Mouse (Mus musculus): ENCODE results near the gene Lzic.

Lzic gene

GRCm38 (mm10) chr4:149489415-149490240 is 4.6 kb downstream of the Lzic start:
- Histone ChIP-seq H3K9me3 (ENCODE audit: low read length) (no peaks in the 10 kb centered on the region), H3K4me1 (replicated peaks; ENCODE audit: low read depth, low read length) (peaks cover 23% of the 10 kb centered on the region), H3K36me3 (ENCODE audit: insufficient read depth, low read length) (peaks cover 74% of the 10 kb centered on the region), H3K4me3 (replicated peaks; ENCODE audit: low read length) (no peak overlapping the region), H3K27me3 (ENCODE audit: insufficient read depth, low read length) (no peaks in the 10 kb centered on the region)
- TF ChIP-seq NANOG (IDR thresholded peaks at IDR 0.05; ENCODE audit: borderline replicate concordance, low read length), result no peak
- no peak for TF ChIP-seq CTCF (conservative IDR thresholded peaks at IDR 0.05; ENCODE audit: low read length)
- TF ChIP-seq POU5F1 (IDR thresholded peaks at IDR 0.05; ENCODE audit: borderline replicate concordance, low read length), result no peak

GRCm38 (mm10) chr4:149491151-149491550 is 6.1 kb downstream of the Lzic start:
- no peaks in the 10 kb centered on the region for H3K27me3 ChIP-seq (ENCODE audit: insufficient read depth, low read length)
- no peaks in the 10 kb centered on the region for H3K9me3 ChIP-seq (ENCODE audit: low read length)
- peaks cover 88% of the 10 kb centered on the region for H3K36me3 ChIP-seq (ENCODE audit: insufficient read depth, low read length)

GRCm38 (mm10) chr4:149496612-149497011 is 11.6 kb downstream of the Lzic start:
- Histone ChIP-seq H3K36me3 (ENCODE audit: insufficient read depth, low read length) (peaks cover 88% of the 10 kb centered on the region), H3K4me1 (replicated peaks; ENCODE audit: low read depth, low read length) (peaks cover 12% of the 10 kb centered on the region), H3K4me3 (replicated peaks; ENCODE audit: low read length) (no peak overlapping the region), H3K27me3 (ENCODE audit: insufficient read depth, low read length) (no peaks in the 10 kb centered on the region), H3K9me3 (ENCODE audit: low read length) (no peaks in the 10 kb centered on the region)
- TF ChIP-seq POU5F1 (IDR thresholded peaks at IDR 0.05; ENCODE audit: borderline replicate concordance, low read length), result no peak
- no peak for TF ChIP-seq NANOG (IDR thresholded peaks at IDR 0.05; ENCODE audit: borderline replicate concordance, low read length)
- TF ChIP-seq CTCF (conservative IDR thresholded peaks at IDR 0.05; ENCODE audit: low read length), result no peak

More at GRCm38 (mm10) chr4:149491151-149491550, 6.1 kb downstream of the Lzic start:
- TF ChIP-seq CTCF (conservative IDR thresholded peaks at IDR 0.05; ENCODE audit: low read length) (peak; percentile 76), NANOG (IDR thresholded peaks at IDR 0.05; ENCODE audit: borderline replicate concordance, low read length) (no peak), POU5F1 (IDR thresholded peaks at IDR 0.05; ENCODE audit: borderline replicate concordance, low read length) (no peak)
- Histone ChIP-seq H3K4me1 (replicated peaks; ENCODE audit: low read depth, low read length) (peaks cover 24% of the 10 kb centered on the region), H3K4me3 (replicated peaks; ENCODE audit: low read length) (no peak overlapping the region)

- TF ChIP-seq POU5F1 (IDR thresholded peaks at IDR 0.05; ENCODE audit: borderline replicate concordance, low read length) (no peak), CTCF (conservative IDR thresholded peaks at IDR 0.05; ENCODE audit: low read length) (no peak), NANOG (IDR thresholded peaks at IDR 0.05; ENCODE audit: borderline replicate concordance, low read length) (no peak)
- peaks cover 78% of the 10 kb centered on the region for H3K36me3 ChIP-seq (ENCODE audit: insufficient read depth, low read length)
- H3K27me3 ChIP-seq (ENCODE audit: insufficient read depth, low read length), result no peaks in the 10 kb centered on the region
- no peaks in the 10 kb centered on the region for H3K9me3 ChIP-seq (ENCODE audit: low read length)
- no peak overlapping the region for H3K4me3 ChIP-seq (replicated peaks; ENCODE audit: low read length)
- peaks cover 20% of the 10 kb centered on the region for H3K4me1 ChIP-seq (replicated peaks; ENCODE audit: low read depth, low read length)
These were observed 13.9 kb downstream of the Lzic start for GRCm38 (mm10) chr4:149498901-149499300.

- peaks cover 69% of the 10 kb centered on the region for H3K36me3 ChIP-seq (ENCODE audit: insufficient read depth, low read length)
- no peaks in the 10 kb centered on the region for H3K27me3 ChIP-seq (ENCODE audit: insufficient read depth, low read length)
- no peak overlapping the region for H3K4me3 ChIP-seq (replicated peaks; ENCODE audit: low read length)
- TF ChIP-seq NANOG (IDR thresholded peaks at IDR 0.05; ENCODE audit: borderline replicate concordance, low read length), result no peak
- no peak for TF ChIP-seq POU5F1 (IDR thresholded peaks at IDR 0.05; ENCODE audit: borderline replicate concordance, low read length)
- TF ChIP-seq CTCF (conservative IDR thresholded peaks at IDR 0.05; ENCODE audit: low read length), result no peak
- H3K4me1 ChIP-seq (replicated peaks; ENCODE audit: low read depth, low read length), result peaks cover 25% of the 10 kb centered on the region
- H3K9me3 ChIP-seq (ENCODE audit: low read length), result no peaks in the 10 kb centered on the region
These were observed 14.8 kb downstream of the Lzic start for GRCm38 (mm10) chr4:149499790-149500189.

- Histone ChIP-seq H3K4me3 (replicated peaks; ENCODE audit: low read length) (no peak overlapping the region), H3K4me1 (replicated peaks; ENCODE audit: low read depth, low read length) (peaks cover 19% of the 10 kb centered on the region), H3K27me3 (ENCODE audit: insufficient read depth, low read length) (no peaks in the 10 kb centered on the region), H3K36me3 (ENCODE audit: insufficient read depth, low read length) (peaks cover 30% of the 10 kb centered on the region), H3K9me3 (ENCODE audit: low read length) (no peaks in the 10 kb centered on the region)
- TF ChIP-seq POU5F1 (IDR thresholded peaks at IDR 0.05; ENCODE audit: borderline replicate concordance, low read length) (no peak), NANOG (IDR thresholded peaks at IDR 0.05; ENCODE audit: borderline replicate concordance, low read length) (no peak), CTCF (conservative IDR thresholded peaks at IDR 0.05; ENCODE audit: low read length) (no peak)
These were observed 19.3 kb downstream of the Lzic start for GRCm38 (mm10) chr4:149504363-149504762.

GRCm38 (mm10) chr4:149504858-149505257 is 19.8 kb downstream of the Lzic start:
- Histone ChIP-seq H3K27me3 (ENCODE audit: insufficient read depth, low read length) (no peaks in the 10 kb centered on the region), H3K36me3 (ENCODE audit: insufficient read depth, low read length) (peaks cover 25% of the 10 kb centered on the region), H3K4me1 (replicated peaks; ENCODE audit: low read depth, low read length) (peaks cover 19% of the 10 kb centered on the region), H3K9me3 (ENCODE audit: low read length) (no peaks in the 10 kb centered on the region), H3K4me3 (replicated peaks; ENCODE audit: low read length) (no peak overlapping the region)
- TF ChIP-seq CTCF (conservative IDR thresholded peaks at IDR 0.05; ENCODE audit: low read length) (no peak), POU5F1 (IDR thresholded peaks at IDR 0.05; ENCODE audit: borderline replicate concordance, low read length) (no peak), NANOG (IDR thresholded peaks at IDR 0.05; ENCODE audit: borderline replicate concordance, low read length) (no peak)

- H3K9me3 ChIP-seq (ENCODE audit: low read length), result no peaks in the 10 kb centered on the region
- no peaks in the 10 kb centered on the region for H3K27me3 ChIP-seq (ENCODE audit: insufficient read depth, low read length)
- H3K4me3 ChIP-seq (replicated peaks; ENCODE audit: low read length), result no peak overlapping the region
- H3K36me3 ChIP-seq (ENCODE audit: insufficient read depth, low read length), result peaks cover 19% of the 10 kb centered on the region
- no peak for TF ChIP-seq POU5F1 (IDR thresholded peaks at IDR 0.05; ENCODE audit: borderline replicate concordance, low read length)
- peaks cover 19% of the 10 kb centered on the region for H3K4me1 ChIP-seq (replicated peaks; ENCODE audit: low read depth, low read length)
These were observed 20.4 kb downstream of the Lzic start for GRCm38 (mm10) chr4:149505261-149505967.
